Mouse (Mus musculus): ENCODE data around the gene Rusc2. TPM values are rescaled to one million over a fixed set of nuclear protein-coding genes. Genes with fewer than 3 reads are reported as not detected.

Gene Rusc2
- total and polyA plus RNA-seq, 2 experiments: 14.2 to 17.5 TPM

DNA sequence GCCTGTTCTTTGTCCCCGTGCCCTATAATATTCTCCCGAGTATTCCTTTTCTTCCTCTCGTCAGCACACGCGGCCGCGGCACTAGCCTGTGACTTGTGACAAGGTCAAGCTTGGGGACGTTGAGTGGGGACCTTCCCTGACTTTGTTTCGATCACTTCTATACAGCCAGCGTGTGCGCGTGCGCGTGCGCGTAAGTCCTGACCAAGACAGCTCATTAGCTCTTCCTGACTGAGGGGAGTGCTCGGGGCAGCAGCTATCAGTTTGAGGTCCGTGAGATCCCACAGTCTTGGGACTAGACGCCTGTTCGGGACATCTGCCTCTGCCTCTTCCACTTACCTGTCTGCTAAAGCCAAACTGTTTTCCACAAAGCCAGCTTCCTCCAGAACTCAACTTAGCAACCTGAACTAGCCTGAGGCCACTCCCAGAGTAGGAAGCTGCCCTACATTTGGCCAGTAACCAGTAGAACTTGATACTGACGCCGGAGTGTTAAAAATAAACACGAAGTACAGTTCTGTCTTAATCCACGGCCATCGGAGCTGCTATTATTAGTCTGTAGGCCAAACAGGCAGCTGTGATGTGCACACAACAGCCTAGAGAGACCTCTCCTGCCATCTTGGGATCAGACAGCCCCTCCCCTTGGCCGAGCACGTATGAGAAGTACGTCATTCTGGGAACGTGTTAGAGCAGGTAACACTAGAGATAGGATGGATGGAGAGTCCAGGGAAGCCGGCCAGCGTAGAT, 17.8 kb downstream of the Rusc2 start:
- Histone ChIP-seq H3K36me3 (ENCODE audit: control insufficient read depth, insufficient read depth, low read length) (no peaks in the 10 kb centered on the region), H3K4me3 (ENCODE audit: insufficient read depth, low read depth, low read length) (peak overlapping the region; percentile 24; the same call in 1 of the 2 replicates), H3K9ac (ENCODE audit: low read depth, low read length) (peak overlapping the region; percentile 9), H3K4me1 (ENCODE audit: control insufficient read depth, insufficient read depth, low read length) (peaks cover 25% of the 10 kb centered on the region), H3K27ac (replicated peaks; ENCODE audit: insufficient read depth, low read depth, low read length) (peak overlapping the region; percentile 53), H3K79me2 (ENCODE audit: control insufficient read depth, insufficient read depth, low read length) (peaks cover 44% of the 10 kb centered on the region; the same call in 1 of the 2 replicates), H3K27me3 (ENCODE audit: control insufficient read depth, insufficient read depth, low read length) (no peaks in the 10 kb centered on the region)
- TF ChIP-seq POLR2A (IDR thresholded peaks at IDR 0.05; ENCODE audit: extremely low read depth, insufficient read depth, low read length) (no peak), CTCF (IDR thresholded peaks at IDR 0.05; ENCODE audit: low read depth, low read length) (no peak)
- DNase-seq (ENCODE audit: extremely low read depth, low read depth, low spot score): peak; percentile 71
- WGBS: 60% methylated on average over 31 of the region's 31 CpGs

DNA sequence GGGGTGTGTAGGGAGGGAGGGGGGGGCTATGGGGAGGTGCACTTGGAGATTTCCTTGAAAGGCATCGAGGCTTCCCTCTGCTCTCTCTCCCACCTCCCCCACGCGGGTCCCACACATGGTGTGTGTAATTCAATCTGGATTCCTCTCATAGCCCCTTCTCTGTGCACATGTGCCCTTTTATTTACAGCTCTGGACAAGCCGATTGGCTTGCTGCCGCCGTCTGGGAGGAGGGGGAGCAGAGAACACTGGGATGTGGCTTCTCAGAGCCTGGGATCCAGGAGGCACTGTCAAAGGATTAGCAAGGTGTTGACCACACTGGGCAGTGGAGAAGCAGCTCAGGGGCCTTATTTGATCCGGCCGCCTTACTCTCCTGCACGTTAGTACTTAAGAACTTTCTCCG, 19.2 kb downstream of the Rusc2 start:
- Histone ChIP-seq H3K4me1 (ENCODE audit: control insufficient read depth, insufficient read depth, low read length) (peaks cover 22% of the 10 kb centered on the region), H3K27me3 (ENCODE audit: control insufficient read depth, insufficient read depth, low read length) (no peaks in the 10 kb centered on the region), H3K27ac (replicated peaks; ENCODE audit: insufficient read depth, low read depth, low read length) (no peak overlapping the region), H3K36me3 (ENCODE audit: control insufficient read depth, insufficient read depth, low read length) (no peaks in the 10 kb centered on the region), H3K79me2 (ENCODE audit: control insufficient read depth, insufficient read depth, low read length) (peaks cover 40% of the 10 kb centered on the region; the same call in 1 of the 2 replicates), H3K9ac (ENCODE audit: low read depth, low read length) (no peak overlapping the region), H3K4me3 (ENCODE audit: insufficient read depth, low read depth, low read length) (no peak overlapping the region)
- 70% methylated on average over 10 of the region's 10 CpGs for WGBS
- TF ChIP-seq CTCF (IDR thresholded peaks at IDR 0.05; ENCODE audit: low read depth, low read length) (no peak), POLR2A (IDR thresholded peaks at IDR 0.05; ENCODE audit: extremely low read depth, insufficient read depth, low read length) (no peak)
- DNase-seq (ENCODE audit: extremely low read depth, low read depth, low spot score): no peak

- 97% methylated on average over 10 of the region's 10 CpGs for WGBS
- TF ChIP-seq CTCF (IDR thresholded peaks at IDR 0.05; ENCODE audit: low read depth, low read length) (no peak), POLR2A (IDR thresholded peaks at IDR 0.05; ENCODE audit: extremely low read depth, insufficient read depth, low read length) (no peak)
- Histone ChIP-seq H3K27me3 (ENCODE audit: control insufficient read depth, insufficient read depth, low read length) (no peaks in the 10 kb centered on the region), H3K4me3 (ENCODE audit: insufficient read depth, low read depth, low read length) (no peak overlapping the region), H3K4me1 (ENCODE audit: control insufficient read depth, insufficient read depth, low read length) (peaks cover 22% of the 10 kb centered on the region), H3K27ac (replicated peaks; ENCODE audit: insufficient read depth, low read depth, low read length) (no peak overlapping the region), H3K36me3 (ENCODE audit: control insufficient read depth, insufficient read depth, low read length) (no peaks in the 10 kb centered on the region), H3K79me2 (ENCODE audit: control insufficient read depth, insufficient read depth, low read length) (peaks cover 42% of the 10 kb centered on the region; the same call in 1 of the 2 replicates), H3K9ac (ENCODE audit: low read depth, low read length) (no peak overlapping the region)
- no peak for DNase-seq (ENCODE audit: extremely low read depth, low read depth, low spot score)
These were observed 19.7 kb downstream of the Rusc2 start for GRCm38 (mm10) chr4:43401486-43401885.

- DNase-seq (ENCODE audit: extremely low read depth, low read depth, low spot score): peak; percentile 88
- WGBS: 37% methylated on average over 9 of the region's 9 CpGs
- peak overlapping the region; percentile 16 for H3K9ac ChIP-seq (ENCODE audit: low read depth, low read length)
- peak overlapping the region; percentile 26 for H3K27ac ChIP-seq (replicated peaks; ENCODE audit: insufficient read depth, low read depth, low read length)
- no peak overlapping the region for H3K4me3 ChIP-seq (ENCODE audit: insufficient read depth, low read depth, low read length)
- TF ChIP-seq POLR2A (IDR thresholded peaks at IDR 0.05; ENCODE audit: extremely low read depth, insufficient read depth, low read length) (no peak), CTCF (IDR thresholded peaks at IDR 0.05; ENCODE audit: low read depth, low read length) (no peak)
- peaks cover 40% of the 10 kb centered on the region; the same call in 1 of the 2 replicates for H3K79me2 ChIP-seq (ENCODE audit: control insufficient read depth, insufficient read depth, low read length)
- H3K27me3 ChIP-seq (ENCODE audit: control insufficient read depth, insufficient read depth, low read length): no peaks in the 10 kb centered on the region
- no peaks in the 10 kb centered on the region for H3K36me3 ChIP-seq (ENCODE audit: control insufficient read depth, insufficient read depth, low read length)
- H3K4me1 ChIP-seq (ENCODE audit: control insufficient read depth, insufficient read depth, low read length): peaks cover 22% of the 10 kb centered on the region
These were observed 20.4 kb downstream of the Rusc2 start for GRCm38 (mm10) chr4:43402212-43402611.

GRCm38 (mm10) chr4:43404697-43405096, 22.9 kb downstream of the Rusc2 start:
- Histone ChIP-seq H3K4me1 (ENCODE audit: control insufficient read depth, insufficient read depth, low read length) (peaks cover 20% of the 10 kb centered on the region), H3K9ac (ENCODE audit: low read depth, low read length) (no peak overlapping the region), H3K4me3 (ENCODE audit: insufficient read depth, low read depth, low read length) (no peak overlapping the region), H3K79me2 (ENCODE audit: control insufficient read depth, insufficient read depth, low read length) (peaks cover 35% of the 10 kb centered on the region; the same call in 1 of the 2 replicates), H3K27ac (replicated peaks; ENCODE audit: insufficient read depth, low read depth, low read length) (no peak overlapping the region), H3K36me3 (ENCODE audit: control insufficient read depth, insufficient read depth, low read length) (no peaks in the 10 kb centered on the region), H3K27me3 (ENCODE audit: control insufficient read depth, insufficient read depth, low read length) (no peaks in the 10 kb centered on the region)
- TF ChIP-seq POLR2A (IDR thresholded peaks at IDR 0.05; ENCODE audit: extremely low read depth, insufficient read depth, low read length) (no peak), CTCF (IDR thresholded peaks at IDR 0.05; ENCODE audit: low read depth, low read length) (no peak)
- no peak for DNase-seq (ENCODE audit: extremely low read depth, low read depth, low spot score)
- 93% methylated on average over 10 of the region's 10 CpGs for WGBS
